Mouse (Mus musculus) small intestine, adult 2 months (tissue): ENCODE measurements around the gene Stim2.

Experiments used
- CTCF ChIP-seq: fragments of 200-500 bp; IDR thresholded peaks from 2 replicates; pipeline ENCODE4 v1.5.1; 2012; ENCODE audit warnings: low read depth, mild to moderate bottlenecking, control low read depth, inconsistent platforms, low read length, moderate library complexity, mixed read lengths; ENCODE audit not compliant: insufficient replicate concordance, insufficient read length; ENCODE audit errors: extremely low read depth
- POLR2A ChIP-seq: fragments of 200-500 bp; IDR thresholded peaks from 2 replicates; pipeline ENCODE4 v1.6.1; 2012; ENCODE audit warnings: low read depth, mild to moderate bottlenecking, control low read depth, inconsistent platforms, low read length, moderate library complexity

DNA sequence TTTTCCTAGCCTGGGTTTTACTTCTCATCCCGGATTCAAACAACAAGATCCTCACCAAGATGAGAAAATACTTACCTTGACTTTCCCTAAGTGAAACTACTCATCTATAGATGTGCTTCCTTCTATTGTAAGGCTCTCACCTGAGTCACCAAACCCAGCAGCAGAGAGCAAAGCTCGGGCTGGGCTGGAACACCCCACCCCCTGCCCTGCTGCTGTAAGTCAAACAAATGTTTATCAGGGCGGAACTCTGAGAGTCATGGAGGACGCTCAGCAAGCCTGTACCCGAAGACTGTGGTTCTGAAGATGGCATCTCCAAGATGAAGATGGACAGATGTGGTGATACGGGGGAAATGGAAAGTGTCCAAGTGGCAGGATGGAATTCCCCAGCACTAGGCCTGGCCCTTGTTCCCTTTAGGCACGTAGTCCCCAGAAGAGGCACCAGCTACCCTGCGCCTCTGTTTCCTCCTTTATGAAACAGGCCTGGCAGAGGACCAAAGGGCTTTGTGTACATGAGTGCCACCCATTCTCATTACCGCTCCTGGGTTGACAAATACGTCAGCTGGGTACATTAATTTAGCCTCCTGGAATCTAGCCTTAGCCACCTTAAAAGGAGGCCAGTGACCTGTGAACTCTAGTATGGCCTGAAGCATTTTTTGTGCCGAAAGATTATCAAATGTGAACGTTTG, 36.3 kb upstream of the Stim2 start:
- TF ChIP-seq POLR2A = no peak
- no peak for TF ChIP-seq CTCF
